Mouse (Mus musculus) ES-Bruce4 (cell line): ENCODE results near the gene Pank2. TPM values are rescaled to one million over a fixed set of nuclear protein-coding genes. Genes with fewer than 3 reads are reported as not detected.
"Not testable (repeated sequence)": the region's sequence is repeated elsewhere in the genome, so short reads cannot be mapped to it uniquely, and the experiment has no call there.

ENCODE experiments used
- H3K27ac ChIP-seq: 2 replicates; pipeline ENCODE4 v1.5.1; 2012; ENCODE audit warnings: low read length, inconsistent platforms; ENCODE audit not compliant: insufficient read depth
- H3K27me3 ChIP-seq: 2 replicates; pipeline ENCODE4 v1.6.1; 2012; ENCODE audit warnings: mild to moderate bottlenecking, low read length, inconsistent platforms; ENCODE audit not compliant: control insufficient read depth, poor library complexity, insufficient read depth, severe bottlenecking
- H3K36me3 ChIP-seq: 2 replicates; pipeline ENCODE4 v1.6.1; 2012; ENCODE audit warnings: inconsistent platforms, mild to moderate bottlenecking, low read length, moderate library complexity; ENCODE audit not compliant: control insufficient read depth, poor library complexity, insufficient read depth, severe bottlenecking
- H3K4me1 ChIP-seq: one replicate; pipeline ENCODE4 v1.8.1; 2011; ENCODE audit warnings: low read length; ENCODE audit not compliant: control insufficient read depth, insufficient read depth
- H3K4me3 ChIP-seq: 2 replicates; pipeline ENCODE4 v1.5.1; 2011; ENCODE audit warnings: low read depth, mild to moderate bottlenecking, low read length
- H3K9ac ChIP-seq: 2 replicates; pipeline ENCODE4 v1.6.1; 2012; ENCODE audit warnings: low read depth, mild to moderate bottlenecking, inconsistent platforms; ENCODE audit not compliant: poor library complexity, severe bottlenecking
- H3K9me3 ChIP-seq: replicated peaks from 2 replicates; pipeline ENCODE4 v1.6.1; 2012; ENCODE audit warnings: mild to moderate bottlenecking, low read length, inconsistent platforms; ENCODE audit not compliant: control insufficient read depth, poor library complexity, insufficient read depth, severe bottlenecking
- CTCF ChIP-seq: IDR thresholded peaks from one replicate; pipeline ENCODE4 v1.8.1; 2011; ENCODE audit warnings: low read depth, low read length
- EP300 ChIP-seq: IDR thresholded peaks from 2 replicates; pipeline ENCODE4 v1.6.1; 2011; ENCODE audit warnings: low read depth, low read length; ENCODE audit not compliant: insufficient read depth
- POLR2A ChIP-seq: IDR thresholded peaks from one replicate; pipeline ENCODE4 v1.8.1; 2011; ENCODE audit warnings: low read length; ENCODE audit not compliant: insufficient read depth
- polyA plus RNA-seq: library from polyadenylated mRNA; stranded (reverse); fragments of >200 nt; gene quantifications from 2 replicates; pipeline ENCODE4 v1.2.4, GENCODE M21; 2011; ENCODE audit warnings: low read depth; ENCODE audit not compliant: missing spikeins, insufficient read depth, insufficient read length

Gene Pank2
- polyA plus RNA-seq, 1 experiment: 78.5 TPM

DNA sequence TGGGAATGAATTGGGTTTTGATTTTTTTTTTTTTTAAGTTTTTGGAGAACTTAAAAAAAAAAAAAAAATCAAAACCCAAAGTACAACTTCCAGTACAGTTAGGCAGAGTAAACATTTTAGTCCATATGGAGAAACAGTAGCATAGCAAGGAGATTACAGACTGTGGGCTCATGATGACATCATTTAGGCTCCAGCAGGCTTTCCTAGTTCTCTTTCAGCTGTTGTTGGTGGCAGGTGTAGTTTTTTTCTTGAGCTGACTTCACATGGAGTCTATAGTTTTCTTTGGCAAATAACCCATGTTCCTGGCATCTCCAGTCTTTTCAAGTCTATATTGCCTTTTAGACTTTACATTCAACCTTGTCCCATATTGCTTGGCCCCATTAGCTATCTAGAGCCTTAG lies 28.4 kb downstream of the Pank2 start:
- no peaks in the 10 kb centered on the region for H3K27me3 ChIP-seq
- peaks cover 41% of the 10 kb centered on the region for H3K36me3 ChIP-seq
- H3K9me3 ChIP-seq: no peaks in the 10 kb centered on the region
- no peak overlapping the region for H3K27ac ChIP-seq
- TF ChIP-seq CTCF (no peak), POLR2A (no peak), EP300 (no peak)
- no peak overlapping the region for H3K4me3 ChIP-seq
- H3K9ac ChIP-seq: no peak overlapping the region
- no peaks in the 10 kb centered on the region for H3K4me1 ChIP-seq

DNA sequence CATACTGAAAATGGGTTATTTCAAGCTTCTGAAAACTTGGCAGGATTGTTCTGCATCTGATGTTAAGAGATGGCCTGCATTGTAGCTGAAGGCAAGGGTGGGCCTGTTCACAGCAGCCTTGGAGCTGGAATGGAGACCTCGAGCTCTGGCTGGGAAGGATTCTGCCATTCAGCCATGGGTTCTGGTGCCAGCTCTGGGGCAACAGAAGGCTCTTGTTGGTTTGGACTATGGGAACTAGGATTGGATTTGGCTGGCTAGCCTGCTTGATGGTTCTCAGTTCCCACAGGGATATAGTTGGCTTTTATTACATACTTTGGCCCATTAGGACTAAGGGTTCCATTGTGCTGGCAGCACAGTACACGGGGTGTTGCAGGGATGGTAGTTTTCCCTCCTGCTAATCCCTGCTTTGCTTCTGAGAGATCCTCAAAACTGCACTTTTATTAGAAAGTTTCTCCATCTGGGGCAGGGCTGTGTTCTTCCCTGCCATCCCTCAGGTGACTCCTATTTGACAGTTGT lies 34.5 kb downstream of the Pank2 start:
- H3K4me1 ChIP-seq: peaks cover 2% of the 10 kb centered on the region
- no peak overlapping the region for H3K4me3 ChIP-seq
- H3K27ac ChIP-seq: no peak overlapping the region
- H3K27me3 ChIP-seq: no peaks in the 10 kb centered on the region
- TF ChIP-seq POLR2A (no peak), EP300 (no peak), CTCF (no peak)
- H3K36me3 ChIP-seq: peaks cover 28% of the 10 kb centered on the region
- H3K9me3 ChIP-seq: no peaks in the 10 kb centered on the region
- no peak overlapping the region for H3K9ac ChIP-seq

DNA sequence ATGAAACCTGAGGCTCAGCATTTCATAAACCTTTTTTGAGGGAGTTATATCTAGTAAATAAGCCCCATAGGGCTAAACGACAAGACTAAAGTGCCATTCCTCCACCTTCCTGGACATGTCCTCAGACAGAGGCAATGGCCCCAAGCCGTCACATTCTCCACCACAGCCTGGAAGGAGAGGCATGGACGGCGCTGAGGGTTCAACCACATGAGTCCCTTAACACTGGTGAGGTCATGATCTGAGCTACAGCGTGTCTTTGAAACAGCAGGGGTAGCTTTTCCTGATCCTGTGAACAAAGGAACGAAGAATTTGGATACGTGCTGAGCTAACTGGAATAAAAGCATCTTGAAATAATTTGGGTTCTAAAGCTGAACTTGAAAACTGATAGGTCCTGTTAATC lies 36.4 kb downstream of the Pank2 start:
- H3K9me3 ChIP-seq, H3K4me1 ChIP-seq, H3K27ac ChIP-seq, H3K4me3 ChIP-seq, H3K9ac ChIP-seq, H3K27me3 ChIP-seq: not testable (repeated sequence)
- peaks cover 16% of the 10 kb centered on the region for H3K36me3 ChIP-seq

DNA sequence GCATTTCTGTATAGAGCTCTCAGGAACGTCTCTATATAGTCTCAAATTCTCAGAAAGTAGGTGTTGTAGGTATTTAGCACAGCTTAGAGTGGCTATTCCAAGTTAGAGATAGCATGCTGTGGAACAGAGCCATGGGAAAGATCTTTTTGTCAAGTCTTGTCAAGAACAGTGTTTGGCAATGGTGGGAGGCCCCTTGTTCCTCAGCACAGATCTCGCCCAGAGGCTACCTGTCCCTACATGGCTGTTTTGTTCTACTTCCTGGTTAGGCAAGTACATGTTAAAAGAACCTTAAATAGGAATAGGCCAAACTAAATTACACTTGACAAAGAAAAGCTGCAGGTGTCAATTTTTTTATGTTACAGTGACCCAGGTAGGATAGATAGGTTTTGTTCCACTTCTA lies 38.2 kb downstream of the Pank2 start:
- Histone ChIP-seq H3K4me3 (no peak overlapping the region), H3K27me3 (no peaks in the 10 kb centered on the region), H3K36me3 (peaks cover 12% of the 10 kb centered on the region), H3K4me1 (peaks cover 2% of the 10 kb centered on the region), H3K9me3 (no peaks in the 10 kb centered on the region), H3K27ac (no peak overlapping the region), H3K9ac (no peak overlapping the region)
- no peak for TF ChIP-seq EP300
- no peak for TF ChIP-seq POLR2A
- no peak for TF ChIP-seq CTCF

DNA sequence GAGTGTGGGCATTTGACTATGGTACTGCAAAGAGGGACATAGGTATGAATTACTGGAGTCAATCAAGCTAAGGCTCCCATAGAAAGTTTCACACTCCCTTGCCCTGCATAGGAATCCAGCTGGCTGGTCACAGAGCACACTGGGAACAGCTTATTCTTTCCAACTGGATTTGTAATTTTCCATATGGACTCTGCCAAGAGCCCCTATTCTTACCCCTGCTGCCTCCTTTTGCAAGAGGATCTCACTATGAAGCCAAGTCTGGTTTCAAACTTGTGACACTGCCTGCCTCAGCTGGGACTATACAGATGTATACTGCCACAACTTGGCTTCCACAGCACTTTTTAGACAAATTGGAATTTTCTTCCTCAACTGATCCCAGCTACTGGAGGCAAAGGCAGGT lies 39.3 kb downstream of the Pank2 start:
- Histone ChIP-seq H3K9me3 (no peaks in the 10 kb centered on the region), H3K9ac (no peak overlapping the region), H3K27me3 (no peaks in the 10 kb centered on the region), H3K36me3 (peaks cover 4% of the 10 kb centered on the region), H3K4me1 (peaks cover 2% of the 10 kb centered on the region), H3K27ac (no peak overlapping the region), H3K4me3 (no peak overlapping the region)
- no peak for TF ChIP-seq POLR2A
- TF ChIP-seq CTCF: no peak
- no peak for TF ChIP-seq EP300

DNA sequence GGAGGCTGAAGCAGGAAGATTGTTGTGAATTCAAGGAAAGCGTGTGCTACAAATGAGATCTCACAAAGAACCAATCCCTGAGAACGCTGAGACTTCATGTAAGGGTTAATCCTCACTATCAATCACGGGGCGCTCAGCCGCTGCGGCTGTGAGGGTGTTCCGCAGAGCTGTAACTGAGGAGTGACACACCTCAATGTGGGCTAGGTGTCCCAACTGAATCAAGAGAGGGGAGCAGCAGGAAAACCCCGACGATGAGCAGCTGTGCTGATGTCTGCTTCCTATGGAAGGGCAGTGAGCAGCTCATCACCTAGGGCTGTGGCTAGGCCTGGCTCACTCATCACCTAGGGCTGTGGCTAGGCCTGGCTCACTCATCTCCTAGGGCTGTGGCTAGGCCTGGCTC lies 42.2 kb downstream of the Pank2 start:
- no peak for TF ChIP-seq POLR2A
- TF ChIP-seq EP300: no peak
- TF ChIP-seq CTCF: no peak
- no peaks in the 10 kb centered on the region for H3K9me3 ChIP-seq
- H3K27me3 ChIP-seq: no peaks in the 10 kb centered on the region
- H3K36me3 ChIP-seq: no peaks in the 10 kb centered on the region; the same call in 1 of the 2 replicates
- H3K4me3 ChIP-seq: no peak overlapping the region
- H3K27ac ChIP-seq: no peak overlapping the region
- H3K4me1 ChIP-seq: no peaks in the 10 kb centered on the region
- no peak overlapping the region for H3K9ac ChIP-seq

DNA sequence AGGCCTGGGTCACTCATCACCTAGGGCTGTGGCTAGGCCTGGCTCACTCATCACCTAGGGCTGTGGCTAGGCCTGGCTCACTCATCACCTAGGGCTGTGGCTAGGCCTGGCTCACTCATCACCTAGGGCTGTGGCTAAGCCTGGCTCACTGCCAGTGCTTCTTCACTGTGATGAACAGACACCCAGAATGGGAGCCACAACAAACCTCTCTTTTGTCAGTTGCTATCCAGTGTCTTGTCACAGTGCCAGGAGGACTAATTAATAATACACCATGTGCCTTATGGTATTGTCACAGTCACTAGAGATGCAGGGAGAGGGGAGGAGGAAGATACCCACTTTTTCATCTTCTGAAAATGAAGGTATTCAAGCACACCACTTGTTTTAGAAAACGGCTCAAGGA lies 42.9 kb downstream of the Pank2 start:
- not testable (repeated sequence) for H3K27me3 ChIP-seq, H3K4me1 ChIP-seq, H3K4me3 ChIP-seq, H3K36me3 ChIP-seq, H3K9ac ChIP-seq, H3K27ac ChIP-seq, H3K9me3 ChIP-seq
